Mouse (Mus musculus) G1E (cell line): ENCODE data around the gene Cdk4. TPM values are rescaled to one million over a fixed set of nuclear protein-coding genes. Genes with fewer than 3 reads are reported as not detected.
"Not testable (repeated sequence)": the region's sequence is repeated elsewhere in the genome, so short reads cannot be mapped to it uniquely, and the experiment has no call there.

ENCODE experiments used
- ATAC-seq: 2 replicates; pipeline ENCODE4 v1.8.0; 2016; ENCODE audit warnings: mild to moderate bottlenecking; ENCODE audit not compliant: insufficient number of reproducible peaks, poor library complexity, low FRiP score, severe bottlenecking; ENCODE audit errors: extremely low read depth
- DNase-seq: peaks from one replicate; pipeline ENCODE4 v3.0.0; 2012; ENCODE audit warnings: low spot score
- H3K27me3 ChIP-seq: 2 replicates; pipeline ENCODE4 v1.6.1; 2012; ENCODE audit warnings: mild to moderate bottlenecking, low read length, inconsistent platforms; ENCODE audit not compliant: insufficient read depth
- H3K36me3 ChIP-seq: replicated peaks from 2 replicates; pipeline ENCODE3; 2012; ENCODE audit warnings: mild to moderate bottlenecking, inconsistent platforms
- H3K4me1 ChIP-seq: 2 replicates; pipeline ENCODE4 v1.6.1; 2012; ENCODE audit warnings: low read depth, low read length, inconsistent platforms, mixed read lengths; ENCODE audit not compliant: insufficient read depth
- H3K4me3 ChIP-seq: 2 replicates; pipeline ENCODE4 v1.5.1; 2012; ENCODE audit warnings: low read depth, mild to moderate bottlenecking, inconsistent platforms, low read length, moderate library complexity, mixed read lengths
- H3K9me3 ChIP-seq: replicated peaks from 2 replicates; pipeline ENCODE4 v1.6.1; 2012; ENCODE audit warnings: inconsistent platforms
- CTCF ChIP-seq: IDR thresholded peaks from 2 replicates; pipeline ENCODE4 v1.5.1; 2012; ENCODE audit warnings: low read depth, low read length, inconsistent platforms, mixed read lengths
- GATA1 ChIP-seq: IDR thresholded peaks from 2 replicates; pipeline ENCODE4 v1.6.1; 2012; ENCODE audit warnings: borderline replicate concordance, low read length, inconsistent platforms, mixed read lengths
- GATA2 ChIP-seq: IDR thresholded peaks from 2 replicates; pipeline ENCODE4 v1.6.1; 2012; ENCODE audit warnings: low read depth, low read length, inconsistent platforms, borderline replicate concordance
- POLR2AphosphoS5 ChIP-seq: IDR thresholded peaks from 2 replicates; pipeline ENCODE4 v1.6.1; 2012; ENCODE audit warnings: low read depth, low read length, inconsistent platforms; ENCODE audit not compliant: insufficient replicate concordance
- TAL1 ChIP-seq: conservative IDR thresholded peaks from 2 replicates; pipeline ENCODE4 v1.6.1; 2012; ENCODE audit warnings: low read depth, low read length, inconsistent platforms, mixed read lengths
- polyA plus RNA-seq: library from polyadenylated mRNA; stranded (reverse); fragments of >175 nt; gene quantifications from 2 replicates; pipeline ENCODE4 v1.2.3, GENCODE M21; 2012
- total RNA-seq, 2 experiments: library from RNA; stranded (forward) in 1 of 2; stranded (reverse) in 1 of 2; fragments of 200-1000 nt in 1 of 2; fragments of >200 nt in 1 of 2; fragmentation: Nextera tagmentation in 1 of 2; gene quantifications; 2 replicates each; pipeline ENCODE4 v1.2.3; 2014 to 2017

The Cdk4 gene
- total and polyA plus RNA-seq, 3 experiments: 532 to 1,826 (median 648) TPM

DNA sequence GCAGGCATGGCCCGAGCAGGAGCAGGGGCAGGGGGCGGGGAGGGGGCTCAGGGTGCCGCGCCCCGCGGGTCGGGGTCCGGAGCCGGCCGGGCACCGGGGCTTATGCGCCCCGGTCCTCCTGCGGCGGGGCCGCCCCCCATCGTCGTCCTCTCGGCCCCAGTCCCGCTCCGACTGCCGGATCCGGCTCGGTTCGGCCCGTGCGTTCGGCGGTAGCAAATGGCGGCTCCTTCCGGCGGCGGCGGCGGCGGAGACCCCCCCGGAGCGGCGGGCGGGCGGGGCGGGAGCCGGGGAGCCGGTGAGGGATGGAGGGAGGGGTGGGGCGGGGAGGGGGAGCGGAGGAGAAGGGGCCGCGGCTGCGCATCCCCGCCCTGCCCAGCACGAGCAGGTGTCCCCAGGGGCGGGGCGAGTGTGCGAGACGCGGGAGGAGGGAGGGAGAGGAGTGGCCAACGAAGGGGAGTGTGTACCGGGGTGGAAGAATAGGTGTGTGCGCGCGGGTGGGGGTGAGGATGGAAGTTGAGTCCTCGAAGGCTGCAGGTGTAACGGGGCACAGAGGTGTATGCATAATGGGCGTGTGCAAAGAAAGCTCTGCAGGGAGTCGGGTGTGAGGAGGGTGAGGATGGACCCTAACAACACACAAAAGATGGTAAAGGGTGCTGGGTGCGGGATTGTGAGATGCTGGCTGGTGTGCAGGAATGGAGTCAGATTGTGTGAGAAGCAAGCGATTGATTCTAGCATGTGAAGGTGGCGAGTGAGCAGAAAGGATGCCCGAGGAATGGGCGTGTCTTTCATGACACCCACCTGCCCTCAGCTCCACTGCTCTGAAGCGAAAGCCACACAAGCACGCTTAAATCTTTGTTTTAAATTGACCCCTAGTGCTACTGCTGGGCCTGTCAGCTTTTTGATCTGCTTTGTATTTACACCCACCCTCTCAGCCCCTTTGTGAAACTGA, 3.1 kb upstream of the Cdk4 start, which contains the start of gene March9:
TSS of gene March9 (minus strand) at position 217 of the 949 bp plus-strand sequence.
- DNase-seq: peak; percentile 42
- TF ChIP-seq CTCF: no peak
- TF ChIP-seq GATA2: no peak

DNA sequence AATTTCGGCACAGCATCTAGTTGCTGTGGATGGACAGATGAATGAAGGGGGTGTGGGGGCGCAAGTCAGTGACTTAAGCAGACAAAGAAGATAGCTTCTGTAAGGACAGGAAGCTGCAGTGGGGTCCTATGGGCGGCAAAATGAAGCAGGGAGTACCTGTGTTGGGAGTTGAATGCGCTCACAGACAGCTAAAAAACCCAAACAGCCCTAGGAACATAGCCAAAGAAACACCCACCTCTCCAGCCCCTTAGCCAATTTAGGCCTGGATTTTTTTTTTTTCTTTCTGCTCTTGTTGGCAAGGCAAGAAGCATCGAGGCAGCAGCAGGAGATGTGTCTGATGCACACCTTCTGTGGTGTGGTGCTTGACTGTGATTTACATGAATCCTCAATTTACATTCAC, 2.2 kb upstream of the Cdk4 start:
- DNase-seq (no peak), ATAC-seq (no peak)
- H3K36me3 ChIP-seq: peaks cover 25% of the 10 kb centered on the region
- peaks cover 51% of the 10 kb centered on the region for H3K27me3 ChIP-seq
- TF ChIP-seq GATA1 (no peak), GATA2 (no peak), CTCF (no peak), TAL1 (no peak), POLR2AphosphoS5 (no peak)
- no peak overlapping the region for H3K4me3 ChIP-seq
- peaks cover 52% of the 10 kb centered on the region for H3K4me1 ChIP-seq
- peaks cover 8% of the 10 kb centered on the region; the same call in 1 of the 2 replicates for H3K9me3 ChIP-seq

More for the DNA sequence above, 3.1 kb upstream of the Cdk4 start, which contains the start of gene March9:
- no peak for ATAC-seq
- Histone ChIP-seq H3K9me3 (peaks cover 8% of the 10 kb centered on the region; the same call in 1 of the 2 replicates), H3K36me3 (peaks cover 17% of the 10 kb centered on the region), H3K27me3 (peaks cover 56% of the 10 kb centered on the region), H3K4me3 (peak within 1 kb of the TSS; percentile 73), H3K4me1 (peaks cover 46% of the 10 kb centered on the region)

DNA sequence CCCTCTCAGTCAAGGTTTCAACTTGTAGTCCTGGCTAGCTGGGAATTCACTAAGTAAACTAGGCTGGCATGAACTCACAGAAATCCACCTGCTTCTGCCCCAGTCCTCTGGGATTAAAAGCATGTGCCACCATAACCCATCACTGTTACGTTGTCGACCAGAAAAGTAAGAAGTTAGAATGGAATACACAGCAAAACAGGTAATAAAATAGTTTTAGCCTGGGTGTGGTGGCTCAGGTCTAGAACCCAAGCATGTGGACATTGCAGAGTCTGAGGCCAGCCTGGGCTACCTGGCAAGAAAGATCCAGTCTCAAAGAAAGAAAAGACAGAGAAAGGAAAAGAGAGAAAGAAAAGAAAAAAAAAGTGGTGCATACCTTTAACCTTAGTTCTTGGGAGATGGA, 1.8 kb upstream of the Cdk4 start:
- DNase-seq (no peak), ATAC-seq (no peak)
- Histone ChIP-seq H3K4me3 (no peak overlapping the region), H3K36me3 (peaks cover 28% of the 10 kb centered on the region), H3K27me3 (peaks cover 47% of the 10 kb centered on the region), H3K9me3 (peaks cover 8% of the 10 kb centered on the region; the same call in 1 of the 2 replicates), H3K4me1 (peaks cover 55% of the 10 kb centered on the region)
- no peak for TF ChIP-seq GATA2
- TF ChIP-seq TAL1: no peak
- no peak for TF ChIP-seq GATA1
- TF ChIP-seq CTCF: no peak
- TF ChIP-seq POLR2AphosphoS5: no peak

DNA sequence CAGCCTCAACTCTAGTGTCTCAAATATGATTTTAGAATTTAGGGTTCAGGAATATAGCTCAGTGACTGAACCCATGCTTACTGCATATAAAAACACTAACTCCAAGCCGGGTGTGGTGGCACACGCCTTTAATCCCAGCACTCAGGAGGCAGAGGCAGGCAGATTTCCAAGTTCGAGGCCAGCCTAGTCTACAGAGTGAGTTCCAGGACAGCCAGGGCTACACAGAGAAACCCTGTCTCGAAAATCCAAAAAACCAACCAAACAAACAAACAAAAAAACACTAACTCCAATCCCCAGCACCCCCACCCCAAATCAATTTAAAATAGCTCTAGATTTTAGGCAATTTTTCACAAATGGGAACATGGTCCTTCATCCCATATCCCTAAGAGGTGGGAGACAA, 1.2 kb upstream of the Cdk4 start:
- peaks cover 60% of the 10 kb centered on the region for H3K4me1 ChIP-seq
- ATAC-seq, DNase-seq, H3K4me3 ChIP-seq, H3K9me3 ChIP-seq: not testable (repeated sequence)
- peaks cover 32% of the 10 kb centered on the region for H3K36me3 ChIP-seq
- peaks cover 41% of the 10 kb centered on the region for H3K27me3 ChIP-seq

DNA sequence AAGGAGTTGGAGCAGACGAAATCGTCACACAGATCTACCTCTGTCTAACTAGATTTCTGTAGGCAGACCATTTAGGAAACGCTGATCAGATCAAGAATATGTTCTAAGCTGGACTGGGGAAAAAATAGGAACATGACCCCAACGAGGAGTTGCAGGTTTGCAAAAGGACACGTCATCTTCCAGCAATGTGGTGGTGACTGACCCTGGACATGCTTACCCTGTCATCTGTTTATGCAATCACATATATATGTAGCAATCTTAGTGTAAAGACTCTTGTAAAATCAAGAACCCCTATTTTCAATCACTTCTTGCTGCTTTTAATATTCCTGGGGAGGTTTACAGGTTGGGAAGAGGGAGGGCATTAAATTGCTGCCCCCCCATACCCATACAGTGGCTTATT, 831 bp upstream of the Cdk4 start:
- peaks cover 33% of the 10 kb centered on the region for H3K36me3 ChIP-seq
- peaks cover 3% of the 10 kb centered on the region; the same call in 1 of the 2 replicates for H3K9me3 ChIP-seq
- peaks cover 63% of the 10 kb centered on the region for H3K4me1 ChIP-seq
- no peak for TF ChIP-seq POLR2AphosphoS5
- no peak for TF ChIP-seq CTCF
- TF ChIP-seq GATA1: no peak
- TF ChIP-seq TAL1: no peak
- no peak for TF ChIP-seq GATA2
- ATAC-seq: no peak
- DNase-seq: no peak
- no peak overlapping the region for H3K4me3 ChIP-seq
- H3K27me3 ChIP-seq: peaks cover 37% of the 10 kb centered on the region

DNA sequence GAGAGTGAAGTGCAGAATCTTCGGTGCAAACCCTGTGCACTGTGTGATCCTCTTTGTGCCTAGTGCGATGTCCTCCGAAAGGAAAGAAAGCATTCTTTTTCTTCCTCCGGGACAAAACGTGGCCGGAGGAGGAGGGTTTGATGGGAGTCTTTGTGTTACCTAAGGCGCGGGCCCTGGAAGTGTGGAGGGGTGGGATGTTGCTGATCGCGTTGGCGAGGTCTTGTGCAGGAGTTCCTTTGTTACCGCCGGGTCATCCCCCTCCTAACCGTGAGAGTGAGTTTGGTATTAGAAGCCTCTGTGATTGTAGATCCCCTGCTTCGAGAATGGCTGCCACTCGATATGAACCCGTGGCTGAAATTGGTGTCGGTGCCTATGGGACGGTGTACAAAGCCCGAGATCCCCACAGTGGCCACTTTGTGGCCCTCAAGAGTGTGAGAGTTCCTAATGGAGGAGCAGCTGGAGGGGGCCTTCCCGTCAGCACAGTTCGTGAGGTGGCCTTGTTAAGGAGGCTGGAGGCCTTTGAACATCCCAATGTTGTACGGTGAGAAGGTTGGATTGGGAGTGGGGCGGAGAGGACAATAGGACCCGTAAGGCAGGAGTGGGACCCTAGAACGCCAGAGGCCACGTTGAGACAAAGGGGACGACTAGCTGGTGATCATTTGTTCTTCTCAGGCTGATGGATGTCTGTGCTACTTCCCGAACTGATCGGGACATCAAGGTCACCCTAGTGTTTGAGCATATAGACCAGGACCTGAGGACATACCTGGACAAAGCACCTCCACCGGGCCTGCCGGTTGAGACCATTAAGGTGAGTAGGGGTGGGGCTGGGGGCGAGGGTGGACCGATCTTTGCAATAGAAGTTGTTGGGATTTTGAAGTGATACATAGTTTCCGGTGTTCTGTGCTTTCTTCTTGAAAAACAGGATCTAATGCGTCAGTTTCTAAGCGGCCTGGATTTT, 858 bp downstream of the Cdk4 start:
- DNase-seq: no peak

More for the DNA sequence above, 858 bp downstream of the Cdk4 start:
- H3K4me3 ChIP-seq: peak overlapping the region; percentile 85
- H3K4me1 ChIP-seq: peaks cover 68% of the 10 kb centered on the region
- no peak for ATAC-seq
- no peak for TF ChIP-seq POLR2AphosphoS5
- TF ChIP-seq CTCF: no peak
- no peak for TF ChIP-seq TAL1
- TF ChIP-seq GATA1: no peak
- no peak for TF ChIP-seq GATA2
- H3K27me3 ChIP-seq: peaks cover 24% of the 10 kb centered on the region
- H3K9me3 ChIP-seq: 0 out of 2 replicates have a peak, but pooled peaks cover 2% of the 10 kb centered on the region
- peaks cover 49% of the 10 kb centered on the region for H3K36me3 ChIP-seq
